Mouse (Mus musculus) effector memory CD4-positive, alpha-beta T cell, adult 5 months (primary cell): Measurements from ENCODE around the gene Olfr1087. TPM values are rescaled to one million over a fixed set of nuclear protein-coding genes. Genes with fewer than 3 reads are reported as not detected.

Source experiments
- polyA plus RNA-seq: library from polyadenylated mRNA; unstranded; fragments of 100-300 nt; shearing (Covaris generic); gene quantifications from one replicate; pipeline ENCODE4 v1.2.1, GENCODE M21; 2017

Gene Olfr1087
- not detected for polyA plus RNA-seq

DNA sequence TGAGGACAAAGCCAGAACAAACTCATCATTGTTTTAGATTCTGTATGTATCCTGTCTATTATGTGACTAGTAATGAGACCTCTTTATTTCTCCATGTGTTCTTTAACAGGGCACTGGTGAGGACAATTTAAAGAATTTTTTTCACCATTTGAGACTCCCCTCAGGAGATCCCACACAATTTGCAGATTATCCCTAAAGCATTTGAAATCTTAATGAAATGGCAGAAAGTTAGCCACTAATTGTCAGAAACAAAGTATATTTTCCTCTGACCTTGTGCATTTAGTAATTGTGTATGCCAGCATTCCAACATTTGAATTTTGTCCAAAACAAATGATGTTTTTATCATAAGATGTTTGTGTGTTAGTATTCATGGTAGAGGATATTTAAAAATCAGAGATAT, at the start of gene Olfr1087:
Gene Olfr1087 (minus strand): TSS at position 101 of the 400 bp plus-strand sequence.

DNA sequence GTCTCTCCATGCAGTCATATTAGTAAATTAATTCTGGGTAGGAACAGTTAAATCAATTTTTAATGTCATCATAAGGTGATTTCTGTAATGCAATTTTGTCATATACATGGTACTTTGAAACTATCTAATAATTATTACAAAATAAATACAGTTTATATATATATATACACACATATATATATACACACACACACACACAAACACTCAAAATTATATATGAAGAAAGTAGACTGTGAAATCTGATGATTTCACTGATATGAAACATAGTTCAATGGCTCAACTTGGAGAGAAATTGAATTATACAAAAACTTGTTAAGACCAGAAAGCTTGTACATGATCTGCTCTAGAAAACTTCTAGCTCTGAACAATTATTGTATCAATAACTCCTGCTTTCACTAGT, 35.4 kb upstream of the Olfr1087 start, which contains the start of gene Olfr1089:
Gene Olfr1089 (minus strand): TSS at position 101 of the 400 bp plus-strand sequence.

DNA sequence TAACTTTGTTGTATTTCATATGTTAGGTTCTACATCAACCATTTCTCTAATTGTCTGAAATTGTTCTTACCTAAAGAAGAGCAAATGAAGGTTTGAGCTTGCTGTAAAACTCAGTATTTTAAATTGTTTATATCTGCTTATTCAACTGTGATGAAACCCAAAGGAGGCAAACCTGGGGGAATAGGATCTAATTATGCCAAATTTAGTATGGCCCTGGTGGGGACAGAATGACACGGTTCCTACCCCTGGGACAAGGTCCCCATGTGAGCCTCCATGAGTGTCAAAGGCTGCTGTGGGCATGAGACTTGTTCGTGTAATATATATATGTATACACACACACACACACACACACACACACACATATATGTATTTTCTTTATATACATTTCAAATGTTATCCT, 18.2 kb downstream of the Olfr1087 start, which contains the start of gene Olfr1086:
Gene Olfr1086 (minus strand): TSS at position 101 of the 400 bp plus-strand sequence.

DNA sequence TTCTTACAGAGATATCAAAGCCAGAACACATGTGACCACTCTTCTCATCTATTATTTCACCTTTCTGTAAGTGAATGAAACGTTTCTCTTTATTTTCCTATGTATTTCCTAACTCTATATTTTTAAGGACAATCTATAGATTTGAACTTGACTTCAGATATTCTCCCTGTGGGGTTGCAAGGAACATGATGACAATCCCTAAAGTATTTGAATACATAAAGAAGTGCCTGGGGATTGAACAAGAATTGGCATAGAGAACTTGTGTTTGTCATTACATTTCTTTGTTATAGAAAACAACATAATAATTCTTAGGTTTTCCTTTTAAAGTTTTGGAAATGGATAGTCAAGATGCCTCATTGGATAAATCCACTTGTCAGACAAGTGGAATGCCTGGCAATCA, 36.3 kb downstream of the Olfr1087 start, which contains the start of gene Olfr1085:
Gene Olfr1085 (minus strand): TSS at position 101 of the 400 bp plus-strand sequence.

DNA sequence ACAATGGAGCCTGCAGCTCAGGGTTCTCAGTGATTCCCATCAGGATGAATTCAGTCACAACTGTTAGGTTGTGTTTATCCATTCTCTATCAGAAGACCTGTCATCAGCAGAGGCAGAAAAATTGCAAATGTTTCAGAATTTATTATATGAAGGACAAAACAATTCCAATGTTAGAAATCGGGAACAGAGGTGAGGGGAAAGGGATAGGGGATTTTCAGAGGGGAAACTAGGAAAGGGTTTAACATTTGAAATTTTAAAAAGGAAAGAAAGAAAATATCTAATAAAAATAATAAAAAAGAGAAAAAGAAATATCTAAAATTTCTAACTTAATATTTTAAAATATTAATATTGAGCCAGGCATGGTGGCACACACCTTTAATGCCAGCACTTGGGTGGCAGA, 58.6 kb downstream of the Olfr1087 start, which contains the start of gene Olfr1084:
Gene Olfr1084 (minus strand): TSS at position 101 of the 400 bp plus-strand sequence.

Other genes with a start within 250 kb of the Olfr1087 start
- not detected for gene Olfr1065, start 247.8 kb downstream of the Olfr1087 start, polyA plus RNA-seq
- gene Olfr1066, start 242.1 kb downstream of the Olfr1087 start, polyA plus RNA-seq, result not detected
- gene Olfr228, start 211.0 kb downstream of the Olfr1087 start, polyA plus RNA-seq, result not detected
- gene Olfr1076, start 189.9 kb downstream of the Olfr1087 start, polyA plus RNA-seq, result not detected
- not detected for gene Olfr1079, start 155.9 kb downstream of the Olfr1087 start, polyA plus RNA-seq
- not detected for gene Olfr1080, start 140.2 kb downstream of the Olfr1087 start, polyA plus RNA-seq
- not detected for gene Olfr1082, start 99.4 kb downstream of the Olfr1087 start, polyA plus RNA-seq
- gene Olfr1084, start 58.7 kb downstream of the Olfr1087 start, polyA plus RNA-seq, result not detected
- gene Olfr1085, start 36.4 kb downstream of the Olfr1087 start, polyA plus RNA-seq, result not detected
- not detected for gene Olfr1086, start 18.3 kb downstream of the Olfr1087 start, polyA plus RNA-seq
- gene Olfr1089, start 35.3 kb upstream of the Olfr1087 start, polyA plus RNA-seq, result not detected
- gene Olfr1090, start 60.6 kb upstream of the Olfr1087 start, polyA plus RNA-seq, result not detected
- not detected for gene Olfr1093, start 84.1 kb upstream of the Olfr1087 start, polyA plus RNA-seq
- gene Olfr141, start 111.6 kb upstream of the Olfr1087 start, polyA plus RNA-seq, result not detected
- gene Olfr1094, start 126.3 kb upstream of the Olfr1087 start, polyA plus RNA-seq, result not detected
- not detected for gene Olfr1095, start 153.3 kb upstream of the Olfr1087 start, polyA plus RNA-seq
- gene Gm13723, start 176.4 kb upstream of the Olfr1087 start, polyA plus RNA-seq, result not detected
- gene Olfr1097, start 193.8 kb upstream of the Olfr1087 start, polyA plus RNA-seq, result 0.11 TPM
- gene Olfr1098, start 226.2 kb upstream of the Olfr1087 start, polyA plus RNA-seq, result not detected